Mouse (Mus musculus): ENCODE measurements at regions not wholly inside any gene's neighbourhood (a gene's known extent, or its start where the extent isn't known, plus 50 kb on each side); places are given as distances from the start of the nearest gene placed in this dataset.

GRCm38 (mm10) chr14:61724942-61725341 lies 117.7 kb downstream of the Kcnrg start:
- WGBS: 84% methylated on average over 3 of the region's 3 CpGs
- no peak for ATAC-seq (ENCODE audit: insufficient number of reproducible peaks, low FRiP score, low TSS enrichment, low read depth)
- H3K4me2 ChIP-seq (replicated peaks): no peak overlapping the region
- no peaks in the 10 kb centered on the region for H3K27me3 ChIP-seq
- no peaks in the 10 kb centered on the region for H3K9me3 ChIP-seq (replicated peaks)
- H3K36me3 ChIP-seq: no peaks in the 10 kb centered on the region
- H3K4me1 ChIP-seq: peaks cover 6% of the 10 kb centered on the region; the same call in 1 of the 2 replicates
- no peak overlapping the region for H3K4me3 ChIP-seq (replicated peaks)
- no peak overlapping the region for H3K9ac ChIP-seq
- no peak overlapping the region for H3K27ac ChIP-seq (replicated peaks)

- peaks cover 6% of the 10 kb centered on the region; the same call in 1 of the 2 replicates for H3K4me1 ChIP-seq
- no peak overlapping the region for H3K4me2 ChIP-seq (replicated peaks)
- ATAC-seq (ENCODE audit: insufficient number of reproducible peaks, low FRiP score, low TSS enrichment, low read depth): peak; percentile 70; the same call in 1 of the 2 replicates
- H3K27me3 ChIP-seq: no peaks in the 10 kb centered on the region
- H3K4me3 ChIP-seq (replicated peaks): no peak overlapping the region
- no peak overlapping the region for H3K9ac ChIP-seq
- WGBS: 24% methylated on average over 5 of the region's 5 CpGs
- H3K27ac ChIP-seq (replicated peaks): no peak overlapping the region
- H3K36me3 ChIP-seq: no peaks in the 10 kb centered on the region
- H3K9me3 ChIP-seq (replicated peaks): no peaks in the 10 kb centered on the region
Observed at GRCm38 (mm10) chr14:61728562-61728961, 121.3 kb downstream of the Kcnrg start.

- Histone ChIP-seq H3K9ac (no peak overlapping the region), H3K27ac (replicated peaks) (no peak overlapping the region), H3K4me2 (replicated peaks) (no peak overlapping the region), H3K4me1 (no peaks in the 10 kb centered on the region), H3K36me3 (no peaks in the 10 kb centered on the region), H3K9me3 (replicated peaks) (no peaks in the 10 kb centered on the region), H3K4me3 (replicated peaks) (no peak overlapping the region), H3K27me3 (no peaks in the 10 kb centered on the region)
- ATAC-seq (ENCODE audit: insufficient number of reproducible peaks, low FRiP score, low TSS enrichment, low read depth): no peak
- WGBS: 75% methylated on average over 6 of the region's 6 CpGs
Observed at GRCm38 (mm10) chr14:61735541-61735940, 128.3 kb downstream of the Kcnrg start.

- H3K4me2 ChIP-seq (replicated peaks): 0 out of 2 replicates have a peak overlapping the region, but pooled peaks have one; percentile 17
- no peak for ATAC-seq (ENCODE audit: insufficient number of reproducible peaks, low FRiP score, low TSS enrichment, low read depth)
- H3K36me3 ChIP-seq: no peaks in the 10 kb centered on the region
- no peak overlapping the region for H3K4me3 ChIP-seq (replicated peaks)
- no peaks in the 10 kb centered on the region for H3K27me3 ChIP-seq
- no peaks in the 10 kb centered on the region for H3K9me3 ChIP-seq (replicated peaks)
- H3K9ac ChIP-seq: no peak overlapping the region
- 26% methylated on average over 16 of the region's 16 CpGs for WGBS
- no peaks in the 10 kb centered on the region for H3K4me1 ChIP-seq
- peak overlapping the region; percentile 66 for H3K27ac ChIP-seq (replicated peaks)
Observed at GRCm38 (mm10) chr14:61736384-61737322, 129.4 kb downstream of the Kcnrg start.

- H3K4me3 ChIP-seq (replicated peaks): no peak overlapping the region
- no peak overlapping the region for H3K4me2 ChIP-seq (replicated peaks)
- no peaks in the 10 kb centered on the region for H3K27me3 ChIP-seq
- no peaks in the 10 kb centered on the region for H3K9me3 ChIP-seq (replicated peaks)
- no peaks in the 10 kb centered on the region for H3K36me3 ChIP-seq
- H3K9ac ChIP-seq: no peak overlapping the region
- ATAC-seq (ENCODE audit: insufficient number of reproducible peaks, low FRiP score, low TSS enrichment, low read depth): no peak
- H3K4me1 ChIP-seq: no peaks in the 10 kb centered on the region
- WGBS: 75% methylated on average over 6 of the region's 6 CpGs
- 0 out of 2 replicates have a peak overlapping the region, but pooled peaks have one; percentile 44 for H3K27ac ChIP-seq (replicated peaks)
Observed at GRCm38 (mm10) chr14:61737504-61738040, 130.3 kb downstream of the Kcnrg start.

- Histone ChIP-seq H3K4me2 (replicated peaks) (no peak overlapping the region), H3K9ac (no peak overlapping the region), H3K9me3 (replicated peaks) (no peaks in the 10 kb centered on the region), H3K36me3 (no peaks in the 10 kb centered on the region), H3K27ac (replicated peaks) (no peak overlapping the region), H3K4me3 (replicated peaks) (no peak overlapping the region), H3K27me3 (no peaks in the 10 kb centered on the region), H3K4me1 (no peaks in the 10 kb centered on the region; the same call in 1 of the 2 replicates)
- ATAC-seq (ENCODE audit: insufficient number of reproducible peaks, low FRiP score, low TSS enrichment, low read depth): no peak
- 88% methylated on average over 1 of the region's 1 CpGs for WGBS
Observed at GRCm38 (mm10) chr14:61739453-61739852, 132.2 kb downstream of the Kcnrg start.

GRCm38 (mm10) chr14:61743855-61744408 lies 136.7 kb downstream of the Kcnrg start:
- no peak overlapping the region for H3K4me3 ChIP-seq (replicated peaks)
- no peaks in the 10 kb centered on the region; the same call in 1 of the 2 replicates for H3K4me1 ChIP-seq
- no peaks in the 10 kb centered on the region for H3K27me3 ChIP-seq
- no peak overlapping the region for H3K4me2 ChIP-seq (replicated peaks)
- 39% methylated on average over 4 of the region's 4 CpGs for WGBS
- H3K9me3 ChIP-seq (replicated peaks): no peaks in the 10 kb centered on the region
- ATAC-seq (ENCODE audit: insufficient number of reproducible peaks, low FRiP score, low TSS enrichment, low read depth): no peak
- no peak overlapping the region for H3K27ac ChIP-seq (replicated peaks)
- H3K36me3 ChIP-seq: no peaks in the 10 kb centered on the region
- no peak overlapping the region for H3K9ac ChIP-seq

- no peaks in the 10 kb centered on the region for H3K36me3 ChIP-seq
- H3K27ac ChIP-seq (replicated peaks): no peak overlapping the region
- WGBS: 63% methylated on average over 3 of the region's 3 CpGs
- no peak overlapping the region for H3K9ac ChIP-seq
- peaks cover 13% of the 10 kb centered on the region for H3K4me1 ChIP-seq
- H3K4me3 ChIP-seq (replicated peaks): no peak overlapping the region
- H3K4me2 ChIP-seq (replicated peaks): no peak overlapping the region
- no peak for ATAC-seq (ENCODE audit: insufficient number of reproducible peaks, low FRiP score, low TSS enrichment, low read depth)
- H3K27me3 ChIP-seq: no peaks in the 10 kb centered on the region
- no peaks in the 10 kb centered on the region for H3K9me3 ChIP-seq (replicated peaks)
Observed at GRCm38 (mm10) chr14:61753421-61753820, 146.2 kb downstream of the Kcnrg start.

- peak overlapping the region; percentile 45 for H3K4me2 ChIP-seq (replicated peaks)
- H3K27ac ChIP-seq (replicated peaks): peak overlapping the region; percentile 74; the same call in 1 of the 2 replicates
- no peak overlapping the region for H3K4me3 ChIP-seq (replicated peaks)
- 12% methylated on average over 1 of the region's 1 CpGs for WGBS
- no peaks in the 10 kb centered on the region for H3K36me3 ChIP-seq
- no peaks in the 10 kb centered on the region for H3K9me3 ChIP-seq (replicated peaks)
- no peak for ATAC-seq (ENCODE audit: insufficient number of reproducible peaks, low FRiP score, low TSS enrichment, low read depth)
- H3K4me1 ChIP-seq: peaks cover 15% of the 10 kb centered on the region
- H3K9ac ChIP-seq: no peak overlapping the region
- H3K27me3 ChIP-seq: no peaks in the 10 kb centered on the region
Observed at GRCm38 (mm10) chr14:61756651-61757050, 149.4 kb downstream of the Kcnrg start.

GRCm38 (mm10) chr14:61757086-61757822 lies 150.0 kb downstream of the Kcnrg start:
- Histone ChIP-seq H3K27me3 (no peaks in the 10 kb centered on the region), H3K36me3 (no peaks in the 10 kb centered on the region), H3K27ac (replicated peaks) (peak overlapping the region; percentile 74), H3K4me3 (replicated peaks) (peak overlapping the region; percentile 22), H3K9me3 (replicated peaks) (no peaks in the 10 kb centered on the region), H3K4me1 (peaks cover 15% of the 10 kb centered on the region), H3K9ac (no peak overlapping the region), H3K4me2 (replicated peaks) (peak overlapping the region; percentile 45)
- 5% methylated on average over 14 of the region's 15 CpGs for WGBS
- peak; percentile 87 for ATAC-seq (ENCODE audit: insufficient number of reproducible peaks, low FRiP score, low TSS enrichment, low read depth)

GRCm38 (mm10) chr14:61757823-61758175 lies 150.5 kb downstream of the Kcnrg start:
- H3K4me2 ChIP-seq (replicated peaks): peak overlapping the region; percentile 45
- H3K27ac ChIP-seq (replicated peaks): peak overlapping the region; percentile 53

More at GRCm38 (mm10) chr14:61757823-61758175, 150.5 kb downstream of the Kcnrg start:
- H3K4me1 ChIP-seq: peaks cover 15% of the 10 kb centered on the region
- peak overlapping the region; percentile 22 for H3K4me3 ChIP-seq (replicated peaks)
- 16% methylated on average over 7 of the region's 7 CpGs for WGBS
- H3K36me3 ChIP-seq: no peaks in the 10 kb centered on the region
- no peaks in the 10 kb centered on the region for H3K27me3 ChIP-seq
- no peak overlapping the region for H3K9ac ChIP-seq
- no peaks in the 10 kb centered on the region for H3K9me3 ChIP-seq (replicated peaks)
- ATAC-seq (ENCODE audit: insufficient number of reproducible peaks, low FRiP score, low TSS enrichment, low read depth): 0 out of 2 replicates have a peak, but pooled peaks have one; percentile 55
